Mouse (Mus musculus) thymus, postnatal 10 days (tissue): ENCODE data around the gene Mrln.
A peak's percentile ranks its signal among the peaks of the same experiment; 100 is the strongest.

Experiments
- DNase-seq, 2 experiments: peaks; one replicate each; pipeline ENCODE4 v3.0.0; 2021; ENCODE audit warnings: low spot score in 2 of 2

Mrln gene

GRCm38 (mm10) chr10:70204505-70205399 is at the start of gene Mrln:
Gene Mrln (plus strand): TSS chr10:70204664.
- no peak for DNase-seq

DNA sequence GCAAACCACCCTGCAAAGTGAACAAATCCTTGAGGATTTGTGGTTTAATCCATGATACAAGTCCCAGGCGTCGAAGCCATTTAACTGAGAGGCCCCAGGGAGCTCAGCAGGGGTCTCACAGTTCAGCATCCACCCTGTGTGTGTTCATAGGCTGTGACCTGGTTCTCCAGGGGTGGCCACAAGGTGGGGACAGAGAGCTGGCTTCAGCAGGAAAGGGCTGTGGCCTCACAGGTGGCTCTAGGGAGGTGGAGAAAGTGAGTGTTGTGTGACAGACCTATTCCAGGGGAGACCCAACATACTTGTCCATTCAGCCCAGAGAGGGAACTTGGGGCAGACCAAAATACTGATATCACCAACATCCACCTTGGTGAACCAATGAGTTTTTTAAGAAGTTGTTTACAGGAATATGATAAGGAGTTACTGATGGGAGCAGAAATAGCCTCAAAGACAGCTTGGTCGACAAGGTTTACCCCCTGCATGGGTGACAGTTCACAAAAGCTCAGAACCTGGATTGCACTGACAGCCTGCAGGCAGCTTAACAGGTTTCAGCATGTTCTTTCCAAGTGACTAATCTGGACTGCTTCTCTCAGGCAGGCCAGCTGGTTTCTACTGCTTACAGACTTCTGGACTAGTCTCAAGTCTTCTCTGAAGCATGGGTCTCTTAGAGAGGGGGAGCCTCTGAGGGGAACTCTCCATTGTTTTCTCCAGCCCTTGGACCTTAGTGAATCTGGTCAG is 47.9 kb upstream of the Mrln start:
- peak; percentile 60 to 78 for DNase-seq

GRCm38 (mm10) chr10:70159651-70160320 is 44.7 kb upstream of the Mrln start:
- no peak for DNase-seq

- no peak for DNase-seq
These were observed 43.7 kb upstream of the Mrln start for GRCm38 (mm10) chr10:70160811-70161210.

DNA sequence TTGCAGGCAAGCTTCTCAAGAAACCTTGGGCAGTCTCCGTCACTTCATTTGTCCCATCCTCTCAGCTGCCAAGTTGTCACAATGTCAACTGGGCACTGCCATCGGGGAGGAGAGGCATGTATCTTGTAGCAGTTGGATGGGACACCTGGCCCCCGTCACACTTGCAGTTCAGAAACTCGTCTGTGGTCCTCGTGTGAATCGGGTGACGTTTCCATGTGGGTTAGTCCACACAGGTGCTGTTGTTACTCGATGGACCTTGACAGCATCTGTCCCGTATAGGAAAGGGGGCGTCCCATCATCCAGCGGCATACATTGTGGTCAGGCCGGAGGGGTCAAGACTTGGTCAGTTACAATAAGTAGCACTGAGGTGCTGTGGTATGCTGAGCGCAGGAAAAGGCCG is 43.0 kb upstream of the Mrln start:
- DNase-seq: no peak

- DNase-seq: no peak
These were observed 40.8 kb upstream of the Mrln start for GRCm38 (mm10) chr10:70163681-70164080.

DNA sequence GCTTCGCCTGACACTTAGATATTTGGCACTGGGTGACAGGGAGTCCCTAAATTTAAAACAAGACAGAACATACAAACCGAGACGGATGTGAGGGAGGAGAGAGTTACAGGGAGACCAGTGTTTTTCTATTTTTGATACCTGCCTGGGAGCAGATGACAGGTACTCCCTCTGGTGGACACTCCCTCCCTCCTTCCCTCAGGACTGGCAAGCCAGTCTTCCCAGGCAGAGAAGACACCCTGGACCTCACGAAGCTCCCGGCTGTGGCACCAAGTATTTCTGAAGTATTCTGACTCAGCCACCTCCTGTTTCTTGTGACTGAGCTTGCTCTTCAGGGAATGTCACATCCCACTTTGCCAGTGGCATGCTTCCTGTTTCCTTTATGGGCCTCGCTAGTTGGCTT is 38.6 kb upstream of the Mrln start:
- DNase-seq: no peak

DNA sequence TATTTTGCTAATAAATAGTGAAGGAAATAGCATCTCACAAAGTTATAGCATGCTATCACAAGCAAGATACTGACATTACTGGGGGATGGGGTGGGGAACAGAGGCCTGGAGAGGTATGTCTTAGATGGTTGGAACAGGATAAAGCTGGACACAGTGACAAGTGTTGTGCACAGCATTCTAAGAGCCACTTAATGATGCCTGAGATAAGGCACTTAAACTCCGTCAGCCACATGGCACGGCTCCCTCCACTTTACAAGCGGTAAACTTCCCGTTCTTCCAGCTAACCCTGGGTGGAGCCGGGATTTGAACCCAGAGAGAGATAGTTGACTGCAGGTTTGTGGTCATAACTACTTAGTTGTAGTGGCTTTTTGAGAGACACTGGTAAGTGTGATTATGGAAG is 38.0 kb upstream of the Mrln start:
- DNase-seq: no peak

DNA sequence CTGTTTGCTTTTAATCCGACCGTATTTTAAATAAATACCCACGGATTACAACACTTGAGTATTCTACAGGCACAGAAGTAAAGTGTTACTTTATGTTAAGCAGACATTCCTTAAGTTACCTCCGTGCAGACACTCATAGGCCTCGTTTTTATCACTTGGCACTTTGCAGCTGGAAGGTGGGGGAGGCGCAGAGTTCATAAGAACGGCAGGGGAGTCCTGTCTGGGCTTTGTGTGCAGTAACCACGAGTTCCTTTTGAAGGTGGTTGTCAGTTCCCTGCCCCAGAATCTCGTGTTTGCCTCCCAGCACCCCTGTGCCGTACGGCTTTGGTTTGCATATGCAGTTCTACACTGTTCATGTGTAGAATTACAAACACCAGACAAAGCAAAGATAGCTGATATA is 36.8 kb upstream of the Mrln start:
- no peak for DNase-seq

DNA sequence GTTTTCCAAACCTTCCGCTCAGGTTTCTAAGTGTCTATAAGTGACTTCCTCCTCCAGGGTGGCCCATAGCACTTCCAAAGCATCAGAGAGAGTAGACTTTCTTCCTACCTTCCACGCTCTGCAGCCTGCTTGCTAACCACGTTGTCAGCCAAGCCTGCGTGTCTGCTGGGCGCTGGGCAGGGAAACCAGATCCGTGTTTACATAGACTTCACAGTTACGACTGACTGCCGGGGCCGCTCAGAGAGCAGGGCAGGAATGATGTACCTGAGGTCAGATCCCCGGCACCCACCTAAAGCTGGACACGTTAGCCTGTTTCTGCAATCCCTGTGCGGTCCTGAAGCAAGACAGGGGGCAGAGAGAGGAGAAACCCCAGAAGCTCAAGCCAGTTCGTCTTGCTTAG is 36.1 kb upstream of the Mrln start:
- DNase-seq: no peak

DNA sequence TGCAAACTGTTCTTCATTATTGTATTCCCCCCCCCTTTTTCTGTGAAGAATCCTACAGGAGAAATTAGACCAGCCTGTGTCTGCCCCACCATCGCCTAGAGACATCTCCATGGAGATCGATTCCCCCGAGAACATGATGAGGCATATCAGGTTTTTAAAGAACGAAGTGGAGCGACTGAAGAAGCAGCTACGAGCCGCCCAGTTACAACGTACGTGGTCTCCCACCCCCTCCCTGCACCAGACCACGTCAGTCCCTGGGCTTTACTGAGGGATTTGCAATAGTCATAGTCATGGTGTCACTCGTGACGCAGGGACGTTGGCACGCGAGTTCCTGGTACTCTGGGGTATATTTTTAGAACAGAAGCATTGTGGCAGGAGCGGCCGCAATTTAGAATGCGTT is 35.4 kb upstream of the Mrln start:
- DNase-seq: no peak

GRCm38 (mm10) chr10:70173314-70173713 is 31.1 kb upstream of the Mrln start:
- peak; percentile 49 to 80 for DNase-seq

DNA sequence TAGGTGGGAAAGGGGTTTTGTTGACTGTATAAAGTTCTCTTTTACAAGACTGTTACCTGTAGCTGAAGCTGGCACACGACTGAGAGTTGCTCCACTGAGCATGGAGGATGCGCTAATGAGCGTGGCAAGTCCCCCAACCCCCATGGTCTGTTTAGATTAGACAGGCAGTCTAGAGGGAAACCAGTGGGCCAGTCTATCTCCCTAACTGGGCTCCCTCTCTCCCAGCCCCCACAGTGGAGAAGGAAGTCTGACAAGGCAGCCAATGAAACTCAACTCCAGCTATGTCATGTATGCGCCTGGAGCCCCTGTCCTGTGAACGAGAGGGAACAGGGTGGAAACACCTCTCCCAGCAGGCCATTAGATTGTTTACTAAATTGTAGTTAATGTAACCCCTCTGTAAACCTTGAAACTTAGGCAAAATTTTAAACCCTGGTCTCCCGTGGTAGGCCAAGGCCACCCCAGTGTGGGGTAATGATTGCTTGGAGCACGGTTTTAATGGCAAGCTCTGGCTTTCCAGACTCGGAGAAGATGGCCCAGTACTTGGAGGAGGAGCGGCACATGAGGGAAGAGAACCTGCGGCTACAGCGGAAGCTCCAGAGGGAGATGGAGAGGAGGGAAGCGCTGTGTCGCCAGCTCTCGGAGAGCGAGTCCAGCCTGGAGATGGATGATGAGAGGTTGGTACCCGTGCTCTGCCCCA is 29.8 kb upstream of the Mrln start:
- no peak for DNase-seq

DNA sequence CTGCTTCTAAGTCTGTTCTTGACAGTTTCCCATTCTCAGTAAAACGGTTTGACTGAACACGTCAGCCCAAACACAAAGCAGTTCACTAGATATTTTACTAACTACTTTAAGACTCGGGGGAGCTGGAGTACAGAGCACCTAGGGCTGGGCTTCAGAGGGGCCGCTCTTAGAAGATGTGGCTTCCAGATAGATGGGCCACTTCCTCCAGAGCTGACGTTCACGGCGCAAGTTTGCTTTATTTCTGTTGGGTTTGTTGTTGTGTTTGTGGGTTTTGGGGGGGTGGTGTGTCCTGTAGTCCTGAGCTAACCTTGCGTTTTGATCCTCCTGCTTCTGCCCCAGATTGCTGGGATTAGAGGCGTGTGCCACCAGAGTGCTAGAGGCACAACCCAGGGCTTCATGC is 23.7 kb upstream of the Mrln start:
- DNase-seq: no peak

DNA sequence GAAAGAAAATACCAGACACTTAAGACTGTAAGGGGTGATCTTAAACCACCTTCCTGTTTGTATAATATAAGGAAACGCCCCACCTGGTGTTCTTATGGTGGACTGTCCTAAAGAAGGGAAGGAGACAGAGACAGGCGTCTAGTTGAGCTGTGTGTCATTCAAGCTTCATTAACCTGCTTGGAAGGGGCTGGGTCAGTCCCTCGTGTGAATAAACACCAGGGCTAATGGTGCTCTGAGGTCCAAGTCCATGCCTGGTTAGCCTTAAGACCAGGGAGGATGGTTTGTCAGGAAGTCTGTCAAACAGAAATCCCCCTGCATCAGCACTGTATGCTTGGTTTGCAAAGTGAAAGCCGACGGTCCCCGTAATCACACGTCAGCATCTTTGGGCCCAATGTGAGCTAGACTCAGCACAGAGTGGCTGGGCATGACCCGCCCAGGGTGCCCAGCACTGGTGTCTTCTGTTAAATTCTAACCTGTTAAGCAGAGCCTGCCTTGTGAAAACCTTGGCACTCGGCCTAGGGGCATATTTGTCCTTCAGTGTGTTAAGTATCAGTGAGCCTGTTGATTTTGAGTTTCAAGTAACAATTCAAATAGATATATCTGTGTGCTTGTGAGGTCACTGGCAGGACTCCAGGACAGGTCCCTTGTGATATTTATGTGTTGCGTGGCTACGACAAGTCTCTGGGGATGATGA is 23.0 kb upstream of the Mrln start:
- no peak for DNase-seq

DNA sequence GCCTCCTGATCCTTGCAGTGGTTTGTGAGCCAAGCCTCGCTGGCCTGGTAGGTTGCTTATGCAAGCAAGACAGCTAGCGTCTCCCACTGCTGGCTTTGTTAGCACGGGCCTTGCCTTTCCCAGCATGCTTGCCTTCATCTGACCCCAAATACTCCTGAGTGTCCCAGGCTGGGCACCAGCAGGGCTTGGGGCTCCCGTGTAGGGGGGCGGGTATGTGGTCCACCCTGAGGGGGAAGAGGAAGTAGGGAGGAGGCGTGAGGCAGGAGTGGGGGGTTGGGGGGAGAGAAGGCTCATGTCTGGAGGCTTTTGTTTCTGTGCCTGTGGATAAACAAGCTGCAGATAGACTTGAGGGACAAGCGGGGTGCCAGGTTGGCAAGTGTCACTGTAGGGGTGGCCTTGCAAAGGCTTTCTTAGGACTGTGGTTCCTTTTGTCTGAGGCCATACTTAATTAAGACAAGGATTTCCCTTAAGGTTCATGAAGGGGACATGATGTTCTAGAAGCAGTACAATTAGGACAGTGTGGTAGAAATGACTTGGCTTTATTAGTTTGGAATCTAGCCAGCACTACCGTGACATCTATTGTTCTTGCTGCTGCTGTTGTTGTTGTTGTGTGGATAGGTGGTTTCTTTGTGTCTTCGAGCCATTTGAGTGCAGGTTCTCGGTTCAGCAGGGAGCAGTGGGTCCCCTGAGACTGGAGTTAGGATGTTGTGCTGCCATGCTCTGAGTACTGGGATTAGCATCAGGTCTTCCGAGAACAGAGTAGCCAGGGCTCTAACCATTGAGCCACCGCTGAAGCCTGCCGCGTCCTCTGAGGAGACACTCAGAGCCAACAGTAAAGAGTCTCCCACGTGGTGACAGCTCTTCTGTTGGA is 21.0 kb upstream of the Mrln start:
- DNase-seq: no peak

GRCm38 (mm10) chr10:70186136-70186535 is 18.3 kb upstream of the Mrln start:
- peak; percentile 24 to 42 for DNase-seq

GRCm38 (mm10) chr10:70186586-70186985 is 17.9 kb upstream of the Mrln start:
- no peak for DNase-seq

- DNase-seq: no peak
These were observed 14.6 kb upstream of the Mrln start for GRCm38 (mm10) chr10:70189864-70190263.

- DNase-seq: no peak
These were observed 10.2 kb upstream of the Mrln start for GRCm38 (mm10) chr10:70194283-70194682.
